Mouse (Mus musculus): ENCODE results near the gene Cacna1h. TPM values are rescaled to one million over a fixed set of nuclear protein-coding genes. Genes with fewer than 3 reads are reported as not detected.

Gene Cacna1h
- polyA plus RNA-seq, 1 experiment from 2014 or later: 11.1 TPM

- Histone ChIP-seq H3K4me1 (peaks cover 73% of the 10 kb centered on the region), H3K36me3 (no peaks in the 10 kb centered on the region), H3K9me3 (no peaks in the 10 kb centered on the region), H3K4me3 (no peak overlapping the region), H3K27me3 (ENCODE audit: insufficient read depth, poor library complexity, severe bottlenecking) (no peaks in the 10 kb centered on the region), H3K27ac (peak overlapping the region; percentile 94)
- DNase-seq (ENCODE audit: low spot score): no peak
- 40% methylated on average over 4 of the region's 4 CpGs for WGBS
These were observed 30.5 kb upstream of the Cacna1h start for GRCm38 (mm10) chr17:25464091-25464490.

- Histone ChIP-seq H3K36me3 (no peaks in the 10 kb centered on the region), H3K9me3 (no peaks in the 10 kb centered on the region), H3K4me1 (peaks cover 70% of the 10 kb centered on the region), H3K27ac (peak overlapping the region; percentile 94), H3K4me3 (peak overlapping the region; percentile 19), H3K27me3 (ENCODE audit: insufficient read depth, poor library complexity, severe bottlenecking) (no peaks in the 10 kb centered on the region)
- 17% methylated on average over 4 of the region's 4 CpGs for WGBS
- DNase-seq (ENCODE audit: low spot score): no peak
These were observed 29.9 kb upstream of the Cacna1h start for GRCm38 (mm10) chr17:25463326-25463945.

- Histone ChIP-seq H3K9me3 (no peaks in the 10 kb centered on the region), H3K36me3 (no peaks in the 10 kb centered on the region), H3K27me3 (ENCODE audit: insufficient read depth, poor library complexity, severe bottlenecking) (0 out of 2 replicates have a peak, but pooled peaks cover under 1% of the 10 kb centered on the region), H3K4me3 (peak overlapping the region; percentile 19), H3K27ac (peak overlapping the region; percentile 94), H3K4me1 (peaks cover 70% of the 10 kb centered on the region)
- WGBS: 13% methylated on average over 9 of the region's 9 CpGs
- DNase-seq (ENCODE audit: low spot score): peak; percentile 95
These were observed 28.8 kb upstream of the Cacna1h start for GRCm38 (mm10) chr17:25462236-25462875.

GRCm38 (mm10) chr17:25456540-25456939, 23.0 kb upstream of the Cacna1h start:
- Histone ChIP-seq H3K4me1 (peaks cover 36% of the 10 kb centered on the region), H3K4me3 (no peak overlapping the region), H3K36me3 (no peaks in the 10 kb centered on the region), H3K27me3 (ENCODE audit: insufficient read depth, poor library complexity, severe bottlenecking) (0 out of 2 replicates have a peak, but pooled peaks cover 3% of the 10 kb centered on the region), H3K27ac (peak overlapping the region; percentile 17; the same call in 1 of the 2 replicates), H3K9me3 (no peaks in the 10 kb centered on the region)
- DNase-seq (ENCODE audit: low spot score): no peak
- 61% methylated on average over 8 of the region's 8 CpGs for whole genome bisulfite sequencing

GRCm38 (mm10) chr17:25454272-25454671, 20.7 kb upstream of the Cacna1h start, which contains the start of gene Tekt4:
Gene Tekt4, plus strand, starts transcription at chr17:25454615.
- H3K36me3 ChIP-seq: no peaks in the 10 kb centered on the region
- H3K4me3 ChIP-seq: no peak within 1 kb of the TSS
- H3K9me3 ChIP-seq: no peaks in the 10 kb centered on the region
- H3K27me3 ChIP-seq (ENCODE audit: insufficient read depth, poor library complexity, severe bottlenecking): 0 out of 2 replicates have a peak, but pooled peaks cover 3% of the 10 kb centered on the region
- H3K27ac ChIP-seq: peak within 1 kb of the TSS; percentile 81
- no peak for DNase-seq (ENCODE audit: low spot score)
- 40% methylated on average over 2 of the region's 2 CpGs for WGBS
- peaks cover 50% of the 10 kb centered on the region for H3K4me1 ChIP-seq

- Histone ChIP-seq H3K36me3 (no peaks in the 10 kb centered on the region), H3K9me3 (no peaks in the 10 kb centered on the region), H3K27me3 (ENCODE audit: insufficient read depth, poor library complexity, severe bottlenecking) (0 out of 2 replicates have a peak, but pooled peaks cover 3% of the 10 kb centered on the region), H3K27ac (0 out of 2 replicates have a peak overlapping the region, but pooled peaks have one; percentile 32), H3K4me3 (no peak overlapping the region), H3K4me1 (peaks cover 48% of the 10 kb centered on the region)
- 66% methylated on average over 5 of the region's 5 CpGs for WGBS
- no peak for DNase-seq (ENCODE audit: low spot score)
These were observed 18.8 kb upstream of the Cacna1h start for GRCm38 (mm10) chr17:25452246-25452965.

GRCm38 (mm10) chr17:25450329-25450728, 16.7 kb upstream of the Cacna1h start:
- Histone ChIP-seq H3K9me3 (no peaks in the 10 kb centered on the region), H3K36me3 (no peaks in the 10 kb centered on the region), H3K4me3 (no peak overlapping the region), H3K4me1 (peaks cover 46% of the 10 kb centered on the region), H3K27ac (peak overlapping the region; percentile 56; the same call in 1 of the 2 replicates), H3K27me3 (ENCODE audit: insufficient read depth, poor library complexity, severe bottlenecking) (no peaks in the 10 kb centered on the region)
- no peak for DNase-seq (ENCODE audit: low spot score)
- 44% methylated on average over 4 of the region's 4 CpGs for WGBS

- H3K9me3 ChIP-seq: no peaks in the 10 kb centered on the region
- H3K4me3 ChIP-seq: no peak overlapping the region
- 67% methylated on average over 12 of the region's 12 CpGs for WGBS
- DNase-seq (ENCODE audit: low spot score): no peak
- H3K36me3 ChIP-seq: no peaks in the 10 kb centered on the region
- H3K4me1 ChIP-seq: peaks cover 44% of the 10 kb centered on the region
- H3K27me3 ChIP-seq (ENCODE audit: insufficient read depth, poor library complexity, severe bottlenecking): no peaks in the 10 kb centered on the region
- no peak overlapping the region for H3K27ac ChIP-seq
These were observed 14.3 kb upstream of the Cacna1h start for GRCm38 (mm10) chr17:25447865-25448264.

- no peak for DNase-seq (ENCODE audit: low spot score)
- H3K27me3 ChIP-seq (ENCODE audit: insufficient read depth, poor library complexity, severe bottlenecking): 0 out of 2 replicates have a peak, but pooled peaks cover 5% of the 10 kb centered on the region
- no peak overlapping the region for H3K4me3 ChIP-seq
- 87% methylated on average over 3 of the region's 3 CpGs for WGBS
- H3K27ac ChIP-seq: no peak overlapping the region
- peaks cover 42% of the 10 kb centered on the region for H3K4me1 ChIP-seq
- no peaks in the 10 kb centered on the region for H3K36me3 ChIP-seq
- no peaks in the 10 kb centered on the region for H3K9me3 ChIP-seq
These were observed 12.3 kb upstream of the Cacna1h start for GRCm38 (mm10) chr17:25445841-25446240.

- DNase-seq (ENCODE audit: low spot score): no peak
- Histone ChIP-seq H3K36me3 (no peaks in the 10 kb centered on the region), H3K27me3 (ENCODE audit: insufficient read depth, poor library complexity, severe bottlenecking) (peaks cover 5% of the 10 kb centered on the region; the same call in 1 of the 2 replicates), H3K4me3 (no peak overlapping the region), H3K9me3 (no peaks in the 10 kb centered on the region), H3K27ac (no peak overlapping the region), H3K4me1 (peaks cover 38% of the 10 kb centered on the region)
- 74% methylated on average over 4 of the region's 4 CpGs for WGBS
These were observed 11.5 kb upstream of the Cacna1h start for GRCm38 (mm10) chr17:25445074-25445473.

- Histone ChIP-seq H3K27me3 (ENCODE audit: insufficient read depth, poor library complexity, severe bottlenecking) (peaks cover 5% of the 10 kb centered on the region; the same call in 1 of the 2 replicates), H3K27ac (no peak overlapping the region), H3K4me3 (no peak overlapping the region), H3K4me1 (peaks cover 30% of the 10 kb centered on the region), H3K36me3 (no peaks in the 10 kb centered on the region), H3K9me3 (no peaks in the 10 kb centered on the region)
- DNase-seq (ENCODE audit: low spot score): no peak
- 69% methylated on average over 3 of the region's 3 CpGs for WGBS
These were observed 9.3 kb upstream of the Cacna1h start for GRCm38 (mm10) chr17:25442889-25443288.

GRCm38 (mm10) chr17:25441417-25441816, 7.8 kb upstream of the Cacna1h start:
- no peaks in the 10 kb centered on the region for H3K36me3 ChIP-seq
- H3K4me3 ChIP-seq: no peak overlapping the region
- WGBS: 80% methylated on average over 6 of the region's 6 CpGs
- H3K27ac ChIP-seq: no peak overlapping the region
- no peak for DNase-seq (ENCODE audit: low spot score)
- peaks cover 29% of the 10 kb centered on the region for H3K4me1 ChIP-seq
- no peaks in the 10 kb centered on the region for H3K9me3 ChIP-seq
- peaks cover 11% of the 10 kb centered on the region for H3K27me3 ChIP-seq (ENCODE audit: insufficient read depth, poor library complexity, severe bottlenecking)

- 1% methylated on average over 40 of the region's 40 CpGs for WGBS
- Histone ChIP-seq H3K9me3 (no peaks in the 10 kb centered on the region), H3K4me1 (peaks cover 79% of the 10 kb centered on the region), H3K27me3 (ENCODE audit: insufficient read depth, poor library complexity, severe bottlenecking) (peaks cover 62% of the 10 kb centered on the region), H3K4me3 (peak overlapping the region; percentile 87), H3K27ac (peak overlapping the region; percentile 95), H3K36me3 (peaks cover 12% of the 10 kb centered on the region)
- DNase-seq (ENCODE audit: low spot score): no peak
These were observed 363 bp downstream of the Cacna1h start for GRCm38 (mm10) chr17:25433223-25433616.
